Mouse (Mus musculus) intestine, embryonic 15.5 days (tissue): ENCODE results near the gene Rgl3. TPM values are rescaled to one million over a fixed set of nuclear protein-coding genes. Genes with fewer than 3 reads are reported as not detected.

Source experiments
- ATAC-seq: fragments of 200-750 bp; cut with Nextera tagmentation; 2 replicates; pipeline ENCODE4 v1.8.0; 2017; ENCODE audit warnings: moderate TSS enrichment, moderate library complexity
- H3K27ac ChIP-seq: fragments of 300-500 bp; sonication (generic); 2 replicates; pipeline ENCODE4 v1.5.1; 2015; ENCODE audit warnings: mild to moderate bottlenecking, inconsistent platforms
- H3K27me3 ChIP-seq: fragments of 300-500 bp; sonication (generic); replicated peaks from 2 replicates; pipeline ENCODE4 v1.6.1; 2015; ENCODE audit warnings: inconsistent platforms
- H3K36me3 ChIP-seq: fragments of 300-500 bp; sonication (generic); 2 replicates; pipeline ENCODE4 v1.6.1; 2015; ENCODE audit warnings: inconsistent platforms
- H3K4me1 ChIP-seq: fragments of 300-500 bp; sonication (generic); replicated peaks from 2 replicates; pipeline ENCODE4 v1.6.1; 2015; ENCODE audit warnings: inconsistent platforms
- H3K4me2 ChIP-seq: fragments of 300-500 bp; sonication (generic); replicated peaks from 2 replicates; pipeline ENCODE4 v1.6.1; 2015; ENCODE audit warnings: mild to moderate bottlenecking, inconsistent platforms
- H3K4me3 ChIP-seq: fragments of 300-500 bp; sonication (generic); replicated peaks from 2 replicates; pipeline ENCODE4 v1.5.1; 2015; ENCODE audit warnings: inconsistent platforms
- H3K9ac ChIP-seq: fragments of 300-500 bp; sonication (generic); 2 replicates; pipeline ENCODE4 v1.6.1; 2015; ENCODE audit warnings: inconsistent platforms
- H3K9me3 ChIP-seq: fragments of 300-500 bp; sonication (generic); 2 replicates; pipeline ENCODE4 v1.6.1; 2016; ENCODE audit warnings: inconsistent platforms
- WGBS: fragments of 180-500 bp; shearing (Covaris S2); methylation state at CpG from one replicate; pipeline ENCODE4 v1.1.7; 2015; 5-methylcytosine and 5-hydroxymethylcytosine counted together
- polyA plus RNA-seq: library from polyadenylated mRNA; unstranded; fragments of >200 nt; fragmentation: Nextera tagmentation; extraction: Ambion mirVana; gene quantifications from 2 replicates; pipeline ENCODE4 v1.2.1, GENCODE M21; 2015

Gene Rgl3
- polyA plus RNA-seq, 1 experiment from 2014 or later = 1.7 TPM

GRCm38 (mm10) chr9:21925034-21925433, 64.2 kb downstream of the Rgl3 start:
- no peaks in the 10 kb centered on the region for H3K36me3 ChIP-seq
- no peaks in the 10 kb centered on the region for H3K9me3 ChIP-seq
- no peak overlapping the region for H3K27ac ChIP-seq
- WGBS = 86% methylated on average over 3 of the region's 3 CpGs
- no peak overlapping the region for H3K4me3 ChIP-seq
- no peak overlapping the region for H3K4me2 ChIP-seq
- peaks cover 13% of the 10 kb centered on the region; the same call in 1 of the 2 replicates for H3K4me1 ChIP-seq
- H3K27me3 ChIP-seq = no peaks in the 10 kb centered on the region
- H3K9ac ChIP-seq = no peak overlapping the region
- no peak for ATAC-seq

GRCm38 (mm10) chr9:21924099-21924493, 65.2 kb downstream of the Rgl3 start:
- peak; percentile 27; the same call in 1 of the 2 replicates for ATAC-seq
- Histone ChIP-seq H3K27ac (no peak overlapping the region), H3K4me1 (peaks cover 13% of the 10 kb centered on the region; the same call in 1 of the 2 replicates), H3K9me3 (no peaks in the 10 kb centered on the region), H3K9ac (no peak overlapping the region), H3K4me3 (no peak overlapping the region), H3K27me3 (no peaks in the 10 kb centered on the region), H3K4me2 (no peak overlapping the region), H3K36me3 (no peaks in the 10 kb centered on the region)
- 46% methylated on average over 6 of the region's 6 CpGs for WGBS

- H3K4me3 ChIP-seq = no peak overlapping the region
- H3K4me2 ChIP-seq = no peak overlapping the region
- no peaks in the 10 kb centered on the region for H3K9me3 ChIP-seq
- no peak overlapping the region for H3K27ac ChIP-seq
- H3K36me3 ChIP-seq = no peaks in the 10 kb centered on the region
- no peak overlapping the region for H3K9ac ChIP-seq
- ATAC-seq = no peak
- peaks cover 13% of the 10 kb centered on the region; the same call in 1 of the 2 replicates for H3K4me1 ChIP-seq
- WGBS = 56% methylated on average over 3 of the region's 3 CpGs
- no peaks in the 10 kb centered on the region for H3K27me3 ChIP-seq
These were observed 65.7 kb downstream of the Rgl3 start for GRCm38 (mm10) chr9:21923490-21924098.

DNA sequence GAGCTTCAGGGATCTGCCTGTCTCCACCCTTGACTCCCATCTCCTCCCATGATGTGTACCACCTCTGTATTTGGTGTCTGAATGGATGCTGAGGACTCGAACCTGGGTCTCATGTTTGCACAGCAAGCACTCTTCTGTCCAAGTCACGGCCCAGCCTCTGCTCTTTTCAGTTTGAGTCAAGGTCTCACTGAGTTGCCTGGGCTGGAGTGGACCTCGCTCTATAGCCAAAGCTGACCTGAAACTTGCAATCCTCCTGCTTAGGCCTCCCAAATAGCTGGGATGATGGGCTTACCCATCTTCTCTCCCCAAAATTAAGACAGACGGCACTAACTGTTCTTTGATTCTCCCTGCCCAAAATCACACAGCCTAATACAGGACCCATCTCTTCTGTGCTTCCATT, 66.2 kb downstream of the Rgl3 start:
- WGBS = 88% methylated on average over 4 of the region's 4 CpGs
- H3K4me1 ChIP-seq = peaks cover 15% of the 10 kb centered on the region; the same call in 1 of the 2 replicates
- ATAC-seq = no peak
- no peaks in the 10 kb centered on the region for H3K36me3 ChIP-seq
- H3K4me3 ChIP-seq = no peak overlapping the region
- no peak overlapping the region for H3K4me2 ChIP-seq
- H3K27me3 ChIP-seq = no peaks in the 10 kb centered on the region
- H3K27ac ChIP-seq = no peak overlapping the region
- H3K9me3 ChIP-seq = no peaks in the 10 kb centered on the region
- no peak overlapping the region for H3K9ac ChIP-seq

Other genes starting within 250 kb of the Rgl3 start
- gene Spc24, start 229.1 kb downstream of the Rgl3 start, polyA plus RNA-seq = 94.2 and 107 TPM in 2 replicates
- gene Kank2, start 190.7 kb downstream of the Rgl3 start, polyA plus RNA-seq = 16.3 and 16.7 TPM in 2 replicates
- gene Angptl8, start 153.9 kb downstream of the Rgl3 start, polyA plus RNA-seq = 8.2 and 12.0 TPM in 2 replicates
- gene Dock6, start 136.8 kb downstream of the Rgl3 start, polyA plus RNA-seq = 26.9 and 30.7 TPM in 2 replicates
- gene Rab3d, start 71.3 kb downstream of the Rgl3 start, polyA plus RNA-seq = 34.6 and 41.9 TPM in 2 replicates
- gene Ccdc159, start 62.0 kb downstream of the Rgl3 start, polyA plus RNA-seq = 3.1 and 4.2 TPM in 2 replicates
- 71.7 and 81.7 TPM in 2 replicates for gene Tmem205, start 61.9 kb downstream of the Rgl3 start, polyA plus RNA-seq
- gene Plppr2, start 52.4 kb downstream of the Rgl3 start, polyA plus RNA-seq = 6.9 and 7.0 TPM in 2 replicates
- 5.2 and 5.7 TPM in 2 replicates for gene Swsap1, start 33.7 kb downstream of the Rgl3 start, polyA plus RNA-seq
- 4.0 and 4.3 TPM in 2 replicates for gene Epor, start 25.9 kb downstream of the Rgl3 start, polyA plus RNA-seq
- 0.25 and 0.50 TPM in 2 replicates for gene Ccdc151, start 13.2 kb upstream of the Rgl3 start, polyA plus RNA-seq
- 105 and 122 TPM in 2 replicates for gene Prkcsh, start 13.4 kb upstream of the Rgl3 start, polyA plus RNA-seq
- 2.8 and 2.9 TPM in 2 replicates for gene Elavl3, start 62.6 kb upstream of the Rgl3 start, polyA plus RNA-seq
- not detected in 2 replicates for gene Gm49318, start 81.8 kb upstream of the Rgl3 start, polyA plus RNA-seq
- 9.7 and 10.6 TPM in 2 replicates for gene Zfp653, start 81.9 kb upstream of the Rgl3 start, polyA plus RNA-seq
- gene Ecsit, start 96.0 kb upstream of the Rgl3 start, polyA plus RNA-seq = 44.4 and 50.0 TPM in 2 replicates
- gene Cnn1, start 109.8 kb upstream of the Rgl3 start, polyA plus RNA-seq = 281 and 303 TPM in 2 replicates
- gene Elof1, start 127.7 kb upstream of the Rgl3 start, polyA plus RNA-seq = 143 and 157 TPM in 2 replicates
- gene Acp5, start 146.3 kb upstream of the Rgl3 start, polyA plus RNA-seq = 39.0 and 49.8 TPM in 2 replicates
- gene Pigyl, start 167.4 kb upstream of the Rgl3 start, polyA plus RNA-seq = 88.6 and 90.0 TPM in 2 replicates
- 0.29 and 0.90 TPM in 2 replicates for gene Zfp872, start 198.6 kb upstream of the Rgl3 start, polyA plus RNA-seq
- 19.3 and 23.6 TPM in 2 replicates for gene Zfp809, start 236.3 kb upstream of the Rgl3 start, polyA plus RNA-seq